Mouse (Mus musculus): ENCODE data around the gene Gtpbp1. TPM values are rescaled to one million over a fixed set of nuclear protein-coding genes. Genes with fewer than 3 reads are reported as not detected.
A peak's percentile ranks its signal among the peaks of the same experiment; 100 is the strongest.

The Gtpbp1 gene
- polyA plus RNA-seq, 1 experiment, result not detected

DNA sequence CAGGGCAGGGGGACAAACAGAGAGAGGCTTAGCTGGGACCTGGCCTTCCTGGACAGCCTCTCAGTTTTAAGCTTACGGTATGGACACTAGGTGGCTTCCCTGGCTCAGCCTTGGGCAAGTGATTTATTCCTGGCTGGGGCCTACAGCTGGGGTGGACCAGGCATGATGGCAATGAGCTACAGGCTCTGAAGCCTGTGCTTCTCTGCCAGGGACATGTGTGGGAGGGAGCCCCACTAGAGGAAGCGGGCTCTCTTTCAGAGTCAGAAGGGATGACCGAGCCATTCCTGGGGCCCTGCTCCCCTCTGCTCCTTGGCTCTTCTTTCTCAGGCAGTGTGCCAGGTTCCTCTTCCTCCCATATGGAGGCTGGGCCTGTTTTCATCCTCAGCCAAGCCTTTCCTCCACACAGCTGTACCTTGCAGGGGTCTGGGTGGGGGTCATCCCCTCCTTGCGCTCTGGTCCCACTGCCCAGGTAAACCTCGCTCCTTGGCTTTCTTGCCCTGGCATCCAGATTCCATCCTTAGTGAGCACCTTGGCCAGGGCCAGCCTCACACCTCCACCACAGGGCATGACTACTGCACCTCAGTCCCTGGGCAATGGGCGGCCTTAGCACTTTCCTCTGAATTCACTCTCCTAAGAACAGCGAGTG is 73.1 kb downstream of the Gtpbp1 start:
- no peak for TF ChIP-seq POLR2A (IDR thresholded peaks at IDR 0.05; ENCODE audit: insufficient read depth, low read depth, low read length)
- no peak for TF ChIP-seq CTCF (IDR thresholded peaks at IDR 0.05; ENCODE audit: insufficient read depth, low read depth, low read length)
- no peak overlapping the region for H3K4me3 ChIP-seq (ENCODE audit: insufficient read depth, low read depth, low read length)
- 0 out of 2 replicates have a peak overlapping the region, but pooled peaks have one; percentile 62 for H3K27ac ChIP-seq (ENCODE audit: insufficient read depth, low read depth, low read length)
- WGBS, result 75% methylated on average over 7 of the region's 7 CpGs
- peaks cover 80% of the 10 kb centered on the region for H3K4me1 ChIP-seq (ENCODE audit: control insufficient read depth, insufficient read depth, low read length)

DNA sequence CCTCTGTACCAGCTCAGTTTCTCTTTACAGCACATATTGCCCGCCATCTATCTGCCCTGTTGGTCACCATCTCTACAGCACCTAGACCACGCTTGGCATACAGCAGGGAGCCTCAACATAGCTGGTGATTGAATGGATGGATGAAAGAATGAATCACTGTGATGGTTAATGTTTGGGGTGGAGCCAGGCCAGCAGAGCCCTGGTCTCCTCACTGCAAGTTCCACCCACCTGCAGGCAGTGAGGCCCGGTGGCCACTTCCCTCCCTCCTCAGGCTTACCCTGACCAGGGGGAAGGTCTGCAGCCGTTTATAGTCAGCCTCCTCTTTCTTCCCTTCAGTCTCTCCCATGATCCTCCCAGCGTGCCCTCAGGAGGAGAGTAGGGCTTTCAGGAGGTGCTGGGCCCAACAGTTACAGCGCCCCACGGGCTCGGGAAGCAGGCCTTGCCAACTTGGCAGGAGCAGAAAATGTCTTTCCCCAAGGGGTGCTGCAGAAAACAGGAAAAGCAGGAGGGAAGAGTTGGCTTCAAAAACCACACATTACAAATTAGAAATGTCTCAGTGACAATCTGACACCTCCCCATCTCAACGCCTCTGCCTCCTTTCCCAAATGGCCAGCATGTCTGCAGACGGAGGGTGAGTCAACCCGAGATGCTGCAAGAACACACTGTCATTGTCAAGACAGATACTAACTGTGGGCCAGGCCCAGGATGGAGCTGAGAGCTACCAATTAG is 74.1 kb downstream of the Gtpbp1 start:
- Histone ChIP-seq H3K27ac (ENCODE audit: insufficient read depth, low read depth, low read length) (peak overlapping the region; percentile 62), H3K4me3 (ENCODE audit: insufficient read depth, low read depth, low read length) (no peak overlapping the region), H3K4me1 (ENCODE audit: control insufficient read depth, insufficient read depth, low read length) (peaks cover 84% of the 10 kb centered on the region)
- TF ChIP-seq POLR2A (IDR thresholded peaks at IDR 0.05; ENCODE audit: insufficient read depth, low read depth, low read length), result no peak
- TF ChIP-seq CTCF (IDR thresholded peaks at IDR 0.05; ENCODE audit: insufficient read depth, low read depth, low read length), result no peak
- WGBS, result 35% methylated on average over 11 of the region's 11 CpGs

GRCm38 (mm10) chr15:79765361-79765760 is 74.7 kb downstream of the Gtpbp1 start:
- TF ChIP-seq POLR2A (IDR thresholded peaks at IDR 0.05; ENCODE audit: insufficient read depth, low read depth, low read length), result no peak
- TF ChIP-seq CTCF (IDR thresholded peaks at IDR 0.05; ENCODE audit: insufficient read depth, low read depth, low read length), result no peak
- no peak overlapping the region for H3K4me3 ChIP-seq (ENCODE audit: insufficient read depth, low read depth, low read length)
- WGBS, result 58% methylated on average over 2 of the region's 2 CpGs
- peaks cover 86% of the 10 kb centered on the region for H3K4me1 ChIP-seq (ENCODE audit: control insufficient read depth, insufficient read depth, low read length)
- H3K27ac ChIP-seq (ENCODE audit: insufficient read depth, low read depth, low read length), result peak overlapping the region; percentile 62

- 55% methylated on average over 10 of the region's 10 CpGs for WGBS
- no peak for TF ChIP-seq CTCF (IDR thresholded peaks at IDR 0.05; ENCODE audit: insufficient read depth, low read depth, low read length)
- no peak for TF ChIP-seq POLR2A (IDR thresholded peaks at IDR 0.05; ENCODE audit: insufficient read depth, low read depth, low read length)
- Histone ChIP-seq H3K4me3 (ENCODE audit: insufficient read depth, low read depth, low read length) (no peak overlapping the region), H3K4me1 (ENCODE audit: control insufficient read depth, insufficient read depth, low read length) (peaks cover 85% of the 10 kb centered on the region), H3K27ac (ENCODE audit: insufficient read depth, low read depth, low read length) (0 out of 2 replicates have a peak overlapping the region, but pooled peaks have one; percentile 16)
Measured at GRCm38 (mm10) chr15:79766168-79766567, 75.5 kb downstream of the Gtpbp1 start.

- Histone ChIP-seq H3K27ac (ENCODE audit: insufficient read depth, low read depth, low read length) (no peak overlapping the region), H3K4me1 (ENCODE audit: control insufficient read depth, insufficient read depth, low read length) (peaks cover 84% of the 10 kb centered on the region), H3K4me3 (ENCODE audit: insufficient read depth, low read depth, low read length) (no peak overlapping the region)
- WGBS, result 53% methylated on average over 10 of the region's 10 CpGs
- TF ChIP-seq POLR2A (IDR thresholded peaks at IDR 0.05; ENCODE audit: insufficient read depth, low read depth, low read length) (no peak), CTCF (IDR thresholded peaks at IDR 0.05; ENCODE audit: insufficient read depth, low read depth, low read length) (no peak)
Measured at GRCm38 (mm10) chr15:79766586-79767071, 76.0 kb downstream of the Gtpbp1 start.

DNA sequence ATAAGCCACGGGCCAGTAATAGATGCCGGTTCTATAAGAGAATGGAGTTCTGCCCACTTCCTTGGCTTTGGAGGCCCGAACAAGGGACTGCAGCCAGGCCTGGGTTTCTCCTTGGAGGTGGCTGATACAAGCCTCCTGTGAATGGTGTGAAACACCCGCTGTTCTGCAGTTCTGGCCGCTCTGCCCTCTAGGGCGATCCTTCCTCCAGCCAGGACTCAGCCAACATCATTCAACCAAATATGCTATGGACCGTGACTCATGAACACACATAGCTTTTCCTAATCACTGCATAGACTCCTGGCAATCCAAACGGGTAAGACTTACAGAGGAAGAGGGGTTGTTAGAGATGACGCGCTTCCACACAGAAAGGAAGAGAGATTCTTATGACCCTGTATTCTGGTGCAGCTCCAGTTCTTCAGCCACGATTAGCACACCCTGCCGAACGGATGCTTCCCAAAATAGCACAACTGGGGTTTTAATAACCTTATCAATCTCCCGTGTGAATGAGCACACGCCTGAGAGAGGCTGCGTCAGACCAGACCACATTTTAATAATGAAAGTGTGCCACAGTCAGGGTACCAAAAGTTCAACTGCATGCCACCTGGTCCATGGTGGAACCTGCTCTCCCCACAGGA is 76.8 kb downstream of the Gtpbp1 start:
- TF ChIP-seq POLR2A (IDR thresholded peaks at IDR 0.05; ENCODE audit: insufficient read depth, low read depth, low read length) (no peak), CTCF (IDR thresholded peaks at IDR 0.05; ENCODE audit: insufficient read depth, low read depth, low read length) (no peak)
- Histone ChIP-seq H3K27ac (ENCODE audit: insufficient read depth, low read depth, low read length) (peak overlapping the region; percentile 37; the same call in 1 of the 2 replicates), H3K4me3 (ENCODE audit: insufficient read depth, low read depth, low read length) (no peak overlapping the region), H3K4me1 (ENCODE audit: control insufficient read depth, insufficient read depth, low read length) (peaks cover 81% of the 10 kb centered on the region)
- WGBS, result 53% methylated on average over 16 of the region's 16 CpGs

- Histone ChIP-seq H3K4me3 (ENCODE audit: insufficient read depth, low read depth, low read length) (no peak overlapping the region), H3K4me1 (ENCODE audit: control insufficient read depth, insufficient read depth, low read length) (peaks cover 79% of the 10 kb centered on the region), H3K27ac (ENCODE audit: insufficient read depth, low read depth, low read length) (peak overlapping the region; percentile 41)
- TF ChIP-seq CTCF (IDR thresholded peaks at IDR 0.05; ENCODE audit: insufficient read depth, low read depth, low read length) (no peak), POLR2A (IDR thresholded peaks at IDR 0.05; ENCODE audit: insufficient read depth, low read depth, low read length) (no peak)
- WGBS, result 51% methylated on average over 6 of the region's 6 CpGs
Measured at GRCm38 (mm10) chr15:79768302-79768701, 77.7 kb downstream of the Gtpbp1 start.

DNA sequence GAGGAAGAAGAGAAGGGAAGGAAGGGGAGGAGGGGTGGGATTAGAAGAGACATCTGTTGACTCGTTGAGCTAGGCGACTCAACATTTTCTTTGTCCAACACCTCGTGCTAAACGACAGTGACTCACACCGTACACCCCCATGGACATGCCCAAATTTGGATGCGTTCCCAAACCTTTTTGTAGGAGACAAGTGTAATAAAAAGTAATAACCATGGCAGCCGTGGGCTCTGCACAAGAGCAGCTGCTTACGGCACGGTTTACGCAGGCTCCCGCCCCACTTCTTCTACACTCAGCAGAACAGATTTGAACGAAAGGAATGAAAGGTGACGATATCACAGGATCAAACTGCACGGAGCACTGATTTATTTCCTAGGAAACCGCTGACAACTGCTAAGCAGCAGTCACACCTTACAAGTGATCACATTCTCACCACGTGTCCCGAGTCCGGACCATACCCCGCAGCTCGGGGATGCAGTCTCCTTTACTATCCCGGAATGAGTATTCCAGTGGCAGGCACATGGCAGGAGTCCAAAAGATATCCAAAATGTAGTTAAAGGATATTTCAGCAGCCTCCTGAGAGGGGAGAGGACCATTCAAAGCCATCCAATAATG is 80.1 kb downstream of the Gtpbp1 start:
- no peak overlapping the region for H3K4me3 ChIP-seq (ENCODE audit: insufficient read depth, low read depth, low read length)
- TF ChIP-seq POLR2A (IDR thresholded peaks at IDR 0.05; ENCODE audit: insufficient read depth, low read depth, low read length), result no peak
- H3K27ac ChIP-seq (ENCODE audit: insufficient read depth, low read depth, low read length), result peak overlapping the region; percentile 63
- H3K4me1 ChIP-seq (ENCODE audit: control insufficient read depth, insufficient read depth, low read length), result peaks cover 59% of the 10 kb centered on the region
- WGBS, result 35% methylated on average over 21 of the region's 21 CpGs

Other genes with a start within 250 kb of the Gtpbp1 start
- gene Csnk1e, start 235.3 kb upstream of the Gtpbp1 start, polyA plus RNA-seq (2012; ENCODE audit: insufficient read depth, insufficient read length, low replicate concordance, missing spikeins), result not detected in 2 replicates
- gene Kcnj4, start 185.6 kb upstream of the Gtpbp1 start, polyA plus RNA-seq (2012; ENCODE audit: insufficient read depth, insufficient read length, low replicate concordance, missing spikeins), result 142 TPM in 1 of 2 replicates, not detected in the other
- gene Kdelr3, start 174.4 kb upstream of the Gtpbp1 start, polyA plus RNA-seq (2012; ENCODE audit: insufficient read depth, insufficient read length, low replicate concordance, missing spikeins), result not detected in 2 replicates
- gene Ddx17, start 144.1 kb upstream of the Gtpbp1 start, polyA plus RNA-seq (2012; ENCODE audit: insufficient read depth, insufficient read length, low replicate concordance, missing spikeins), result 399 and 583 TPM in 2 replicates
- not detected in 2 replicates for gene Dmc1, start 85.7 kb upstream of the Gtpbp1 start, polyA plus RNA-seq (2012; ENCODE audit: insufficient read depth, insufficient read length, low replicate concordance, missing spikeins)
- gene Fam227a, start 31.9 kb upstream of the Gtpbp1 start, polyA plus RNA-seq (2012; ENCODE audit: insufficient read depth, insufficient read length, low replicate concordance, missing spikeins), result not detected in 2 replicates
- not detected in 2 replicates for gene Cby1, start 31.6 kb upstream of the Gtpbp1 start, polyA plus RNA-seq (2012; ENCODE audit: insufficient read depth, insufficient read length, low replicate concordance, missing spikeins)
- gene Tomm22, start 20.0 kb upstream of the Gtpbp1 start, polyA plus RNA-seq (2012; ENCODE audit: insufficient read depth, insufficient read length, low replicate concordance, missing spikeins), result not detected in 2 replicates
- not detected in 2 replicates for gene Josd1, start 2.9 kb upstream of the Gtpbp1 start, polyA plus RNA-seq (2012; ENCODE audit: insufficient read depth, insufficient read length, low replicate concordance, missing spikeins)
- 247 TPM in 1 of 2 replicates, not detected in the other for gene Sun2, start 51.7 kb downstream of the Gtpbp1 start, polyA plus RNA-seq (2012; ENCODE audit: insufficient read depth, insufficient read length, low replicate concordance, missing spikeins)
- not detected in 2 replicates for gene Dnal4, start 87.0 kb downstream of the Gtpbp1 start, polyA plus RNA-seq (2012; ENCODE audit: insufficient read depth, insufficient read length, low replicate concordance, missing spikeins)
- 326 TPM in 1 of 2 replicates, not detected in the other for gene Nptxr, start 113.9 kb downstream of the Gtpbp1 start, polyA plus RNA-seq (2012; ENCODE audit: insufficient read depth, insufficient read length, low replicate concordance, missing spikeins)
- not detected in 2 replicates for gene Npcd, start 143.4 kb downstream of the Gtpbp1 start, polyA plus RNA-seq (2012; ENCODE audit: insufficient read depth, insufficient read length, low replicate concordance, missing spikeins)
- gene Cbx6, start 143.8 kb downstream of the Gtpbp1 start, polyA plus RNA-seq (2012; ENCODE audit: insufficient read depth, insufficient read length, low replicate concordance, missing spikeins), result not detected in 2 replicates
- gene Apobec3, start 200.8 kb downstream of the Gtpbp1 start, polyA plus RNA-seq (2012; ENCODE audit: insufficient read depth, insufficient read length, low replicate concordance, missing spikeins), result 702 TPM in 1 of 2 replicates, not detected in the other